Mouse (Mus musculus) adrenal gland, adult 18-20 months (tissue): Measurements from ENCODE around the gene Ppm1g. TPM values are rescaled to one million over a fixed set of nuclear protein-coding genes. Genes with fewer than 3 reads are reported as not detected.

Experiments used
- DNase-seq, 2 experiments: peaks; one replicate each; pipeline ENCODE4 v3.0.0; 2021 to 2022; ENCODE audit warnings: low spot score in 2 of 2
- total RNA-seq, 2 experiments: library from RNA; stranded (reverse); gene quantifications; 1 replicate in 1 of 2; 2 replicates in 1 of 2; pipeline ENCODE4 v1.2.3; 2021

Ppm1g gene
- total RNA-seq, 2 experiments from 2014 or later, result 110 to 129 TPM

- no peak for DNase-seq
Measured at GRCm38 (mm10) chr5:31193631-31194281, 26.7 kb downstream of the Ppm1g start.

DNA sequence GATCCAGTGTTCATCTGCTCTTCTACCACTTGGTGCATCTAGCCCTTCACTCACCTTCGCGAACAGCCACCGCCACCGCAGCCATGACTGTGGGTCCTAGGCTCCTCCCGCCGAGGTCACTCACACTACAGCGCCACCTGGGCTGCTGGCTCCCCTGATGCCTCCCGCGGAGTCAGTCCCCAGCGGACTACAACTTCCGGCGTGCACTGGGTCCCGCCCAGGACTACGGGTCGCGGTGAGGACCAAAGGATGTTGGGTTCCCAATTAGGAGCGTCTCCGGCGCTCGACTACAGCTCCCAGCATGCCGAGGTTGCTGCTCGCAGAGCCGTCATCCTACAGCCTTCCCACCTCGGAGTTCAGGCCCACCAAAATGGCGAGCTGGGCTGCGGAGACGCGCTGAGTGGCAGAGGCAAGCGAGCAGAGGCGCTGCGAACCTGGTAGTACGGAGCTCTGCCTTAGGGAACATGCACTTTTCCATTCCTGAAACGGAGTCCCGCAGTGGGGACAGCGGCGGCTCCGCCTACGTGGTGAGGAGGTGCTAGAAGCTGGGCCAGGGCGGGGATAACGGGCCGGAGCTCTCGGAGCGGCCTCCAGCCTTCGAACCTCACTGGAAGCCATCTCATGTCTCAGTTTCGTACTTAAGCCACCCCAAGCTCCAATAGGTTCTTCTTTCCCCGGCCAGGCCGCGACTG lies 27.4 kb downstream of the Ppm1g start, which contains the start of the genes Snx17 and Eif2b4:
TSS of gene Snx17 (plus strand) at position 289 of the 692 bp plus-strand sequence.
TSS of gene Eif2b4 (minus strand) at position 492 of the 692 bp plus-strand sequence.
- DNase-seq, result peak; percentile 99

DNA sequence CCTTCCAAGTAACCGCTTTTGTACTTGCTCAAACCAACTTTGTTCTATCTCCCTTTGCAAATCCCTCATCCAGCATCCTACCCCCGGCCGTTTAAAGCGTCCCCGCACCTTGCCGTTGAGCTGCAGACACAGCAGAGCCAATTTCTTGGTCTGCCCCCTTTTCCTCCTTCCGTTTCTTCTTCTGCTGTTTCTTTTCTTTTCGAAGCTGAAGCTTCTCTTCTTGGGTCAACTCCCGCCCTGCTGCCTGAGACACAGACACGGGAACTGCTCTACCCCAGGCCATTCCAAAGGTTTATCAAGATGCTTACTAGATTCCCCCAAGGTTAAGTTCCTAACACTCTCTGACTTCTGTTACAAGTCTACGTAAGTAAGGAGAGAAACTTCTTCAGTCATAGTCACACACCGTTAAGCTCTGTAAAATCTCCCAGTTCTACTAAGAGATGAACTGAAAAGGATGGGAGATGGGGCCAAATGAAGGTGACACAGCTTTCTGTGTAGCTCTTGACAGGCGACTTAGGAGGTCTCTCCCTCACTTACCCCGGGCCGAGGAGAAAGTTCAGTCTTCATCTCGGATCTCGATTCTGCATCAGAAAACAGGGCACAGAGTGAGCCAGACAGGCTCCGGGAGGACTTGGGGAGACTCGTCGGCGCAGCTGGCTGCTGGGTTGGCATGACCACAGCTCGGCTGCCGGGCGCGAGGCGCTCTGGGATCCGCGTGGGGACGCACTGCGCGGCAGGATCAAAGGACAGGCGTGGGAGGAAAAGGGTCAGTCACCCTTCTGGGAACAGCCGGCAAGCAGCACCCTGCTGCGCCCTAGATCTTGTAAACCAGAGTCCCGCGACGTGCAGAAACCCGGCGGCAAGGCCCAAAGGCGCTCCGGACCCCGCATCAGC lies 28.2 kb downstream of the Ppm1g start:
- peak; percentile 82 to 88 for DNase-seq

GRCm38 (mm10) chr5:31190201-31190600 lies 30.3 kb downstream of the Ppm1g start:
- DNase-seq, result no peak

GRCm38 (mm10) chr5:31188223-31188840 lies 32.2 kb downstream of the Ppm1g start:
- DNase-seq, result no peak

- no peak for DNase-seq
Measured at GRCm38 (mm10) chr5:31183678-31184077, 36.8 kb downstream of the Ppm1g start.

GRCm38 (mm10) chr5:31181183-31181770 lies 39.2 kb downstream of the Ppm1g start:
- DNase-seq, result no peak

GRCm38 (mm10) chr5:31179766-31180630 lies 40.5 kb downstream of the Ppm1g start, which contains the start of the genes Gm29609 and Gtf3c2:
TSS of gene Gm29609 (minus strand) at chr5:31179911.
TSS of gene Gtf3c2 (minus strand) at chr5:31180144.
- DNase-seq, result peak; percentile 93

DNA sequence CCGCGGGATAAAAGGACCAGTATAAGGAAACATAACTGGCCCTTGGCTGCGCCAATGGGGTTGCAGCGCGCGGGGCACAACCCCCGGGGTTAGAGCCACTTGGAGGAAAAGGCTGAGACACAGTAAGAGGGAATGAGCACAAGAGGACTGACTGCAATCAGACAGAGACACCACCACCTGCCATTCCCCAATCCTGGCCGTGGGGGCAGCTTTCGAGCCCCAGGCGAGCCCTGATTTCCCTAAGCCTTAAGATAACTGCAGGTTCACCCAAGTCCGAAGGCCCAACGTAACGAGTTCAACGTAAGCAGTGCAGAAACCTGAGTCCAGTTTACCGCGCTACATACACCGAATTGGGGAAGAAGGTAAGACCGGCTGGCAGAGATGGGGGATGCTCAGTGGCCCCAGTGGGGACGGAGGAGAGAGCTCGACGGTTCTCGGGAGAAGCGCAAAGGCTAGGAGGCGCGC lies 41.2 kb downstream of the Ppm1g start:
- peak in 1 of 2 experiments; percentile 17 for DNase-seq

- DNase-seq, result no peak
Measured at GRCm38 (mm10) chr5:31168630-31169029, 51.9 kb downstream of the Ppm1g start.

- no peak for DNase-seq
Measured at GRCm38 (mm10) chr5:31164878-31165277, 55.6 kb downstream of the Ppm1g start.

DNA sequence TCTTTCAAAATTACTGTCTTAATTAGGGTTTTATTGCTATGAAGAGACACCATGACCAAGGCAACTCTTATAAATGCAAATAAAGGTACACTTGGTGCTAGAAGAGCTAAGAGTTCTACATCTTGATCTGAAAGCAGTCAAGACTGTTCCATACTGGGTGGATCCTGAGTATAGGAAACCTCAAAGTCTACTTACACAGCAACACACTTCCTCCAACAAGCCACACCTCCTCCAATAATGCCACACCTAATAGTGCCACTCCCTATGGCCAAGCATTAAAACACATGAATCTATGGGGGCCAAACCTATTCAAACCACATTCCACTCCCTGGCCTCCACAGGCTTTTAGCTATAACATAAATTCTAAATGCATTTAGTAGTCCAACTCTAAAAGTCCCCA lies 58.0 kb downstream of the Ppm1g start:
- no peak for DNase-seq

DNA sequence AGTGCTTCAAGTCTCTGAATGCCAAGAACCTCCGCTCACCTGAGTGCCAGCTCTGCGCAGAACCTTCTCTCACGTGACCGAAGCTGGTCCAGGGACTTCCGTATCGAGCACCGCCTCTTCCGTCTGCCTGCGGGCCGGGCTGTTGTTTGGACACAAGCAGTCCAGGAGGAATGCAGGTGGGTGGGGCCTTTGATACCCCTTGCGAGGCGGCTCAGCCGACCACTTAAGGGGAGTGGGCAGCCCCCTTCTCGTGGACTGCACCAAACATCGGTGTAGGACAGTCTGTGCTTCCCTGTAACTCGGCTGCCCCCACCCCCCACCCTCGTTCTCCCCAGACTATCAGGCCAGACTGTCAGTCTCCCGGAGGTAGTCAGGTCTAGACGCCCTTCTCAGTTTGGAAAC lies 66.3 kb downstream of the Ppm1g start, which contains the start of gene Mpv17:
TSS of gene Mpv17 (minus strand) at position 100 of the 402 bp plus-strand sequence.
- DNase-seq, result peak; percentile 72 to 76

DNA sequence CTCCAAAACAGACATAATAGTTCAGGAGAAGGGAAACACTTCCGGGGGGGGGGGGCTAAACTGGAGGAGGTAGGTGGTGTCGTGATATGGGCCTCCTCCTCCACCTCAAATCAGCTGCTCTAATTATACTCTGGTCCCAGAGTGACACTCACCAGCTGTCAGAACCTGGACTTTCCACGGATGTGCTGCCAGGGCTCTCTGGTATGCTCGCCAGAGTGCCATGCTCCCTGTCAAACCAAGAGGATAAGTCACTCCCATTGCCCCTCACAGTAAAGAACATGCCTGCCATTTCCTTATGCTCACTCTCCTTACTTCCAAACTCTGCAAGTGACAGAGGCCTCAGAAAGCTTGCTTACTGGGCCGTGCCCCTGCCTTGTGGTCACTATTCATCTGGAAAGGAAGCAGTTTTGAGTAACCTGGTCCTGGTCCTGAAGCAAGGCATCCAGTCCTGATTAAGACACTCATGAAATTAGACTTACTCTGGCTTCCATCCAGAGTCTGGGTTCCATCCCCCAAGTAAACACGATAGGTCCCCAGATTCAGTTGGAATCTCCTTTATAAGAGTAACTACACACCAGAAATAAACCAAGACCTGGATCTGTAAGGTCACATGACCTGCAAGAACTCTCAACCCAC lies 66.9 kb downstream of the Ppm1g start:
- DNase-seq, result no peak

Other genes with a start within 250 kb of the Ppm1g start
- 100 to 1,000 TPM; 104 to 109 TPM for gene Atraid, start 172.4 kb downstream of the Ppm1g start, total RNA-seq
- 10 to 100 TPM; 31.6 to 33.1 TPM for gene Slc5a6, start 171.8 kb downstream of the Ppm1g start, total RNA-seq
- 10 to 100 TPM; 17.5 to 25.4 TPM for gene Cad, start 165.9 kb downstream of the Ppm1g start, total RNA-seq
- not detected for gene Dnajc5g, start 114.4 kb downstream of the Ppm1g start, total RNA-seq
- gene Slc30a3, start 112.5 kb downstream of the Ppm1g start, total RNA-seq, result not detected
- gene Trim54, start 104.0 kb downstream of the Ppm1g start, total RNA-seq, result under 1 TPM in 1 of 2 experiments, not detected in 1; 0.35 TPM
- gene Ucn, start 81.9 kb downstream of the Ppm1g start, total RNA-seq, result not detected
- 10 to 100 TPM; 59.1 to 61.5 TPM for gene Mpv17, start 66.4 kb downstream of the Ppm1g start, total RNA-seq
- gene Gm29609, start 40.8 kb downstream of the Ppm1g start, total RNA-seq, result 1 to 10 TPM; 1.9 to 2.2 TPM
- gene Gtf3c2, start 40.5 kb downstream of the Ppm1g start, total RNA-seq, result 10 to 100 TPM; 43.8 to 55.2 TPM
- gene Snx17, start 27.5 kb downstream of the Ppm1g start, total RNA-seq, result 100 to 1,000 TPM; 103 to 108 TPM
- gene Eif2b4, start 27.3 kb downstream of the Ppm1g start, total RNA-seq, result 10 to 100 TPM; 54.9 to 69.8 TPM
- gene Zfp513, start 18.4 kb downstream of the Ppm1g start, total RNA-seq, result 10 to 100 TPM; 25.9 to 29.2 TPM
- gene Nrbp1, start 20.2 kb upstream of the Ppm1g start, total RNA-seq, result 10 to 100 TPM; 66.7 to 89.4 TPM
- gene Gm9970, start 20.5 kb upstream of the Ppm1g start, total RNA-seq, result under 1 TPM in 1 of 2 experiments, not detected in 1; 0.60 TPM
- 1 to 10 TPM; 4.9 to 6.5 TPM for gene Krtcap3, start 31.0 kb upstream of the Ppm1g start, total RNA-seq
- 10 to 100 TPM; 34.9 to 37.9 TPM for gene Ift172, start 70.4 kb upstream of the Ppm1g start, total RNA-seq
- 10 to 100 TPM in 1 of 2 experiments, 1 to 10 TPM in 1; 9.5 to 10.3 TPM for gene Fndc4, start 75.4 kb upstream of the Ppm1g start, total RNA-seq
- gene Gckr, start 76.8 kb upstream of the Ppm1g start, total RNA-seq, result under 1 TPM; 0.22 to 0.36 TPM
- 10 to 100 TPM; 15.1 to 19.4 TPM for gene Zfp512, start 231.7 kb upstream of the Ppm1g start, total RNA-seq